Mouse (Mus musculus) cerebellum, adult 2 months (tissue): Measurements from ENCODE around the gene Igflr1.

Source experiments
- CTCF ChIP-seq: fragments of 200-500 bp; IDR thresholded peaks from 2 replicates; pipeline ENCODE4 v1.5.1; 2011; ENCODE audit warnings: low read depth, mild to moderate bottlenecking, control low read depth, low read length, moderate library complexity, borderline replicate concordance; ENCODE audit not compliant: insufficient read depth
- POLR2A ChIP-seq: fragments of 200-500 bp; IDR thresholded peaks from 2 replicates; pipeline ENCODE4 v1.6.1; 2011; ENCODE audit warnings: low read length, control low read depth, borderline replicate concordance; ENCODE audit not compliant: insufficient read depth

- TF ChIP-seq CTCF (no peak), POLR2A (no peak)
Measured at GRCm38 (mm10) chr7:30610043-30610442, 44.8 kb downstream of the Igflr1 start.
